Mouse (Mus musculus) heart, postnatal 4 days (tissue): Measurements from ENCODE around the gene Spire2. TPM values are rescaled to one million over a fixed set of nuclear protein-coding genes. Genes with fewer than 3 reads are reported as not detected.

ENCODE experiments used
- DNase-seq: peaks from one replicate; pipeline ENCODE4 v3.0.0; 2021
- total RNA-seq, 2 experiments: library from RNA; stranded (reverse); gene quantifications; 2 replicates each; pipeline ENCODE4 v1.2.3; 2021

The Spire2 gene
- total RNA-seq, 2 experiments from 2014 or later = 0.38 to 0.61 TPM

DNA sequence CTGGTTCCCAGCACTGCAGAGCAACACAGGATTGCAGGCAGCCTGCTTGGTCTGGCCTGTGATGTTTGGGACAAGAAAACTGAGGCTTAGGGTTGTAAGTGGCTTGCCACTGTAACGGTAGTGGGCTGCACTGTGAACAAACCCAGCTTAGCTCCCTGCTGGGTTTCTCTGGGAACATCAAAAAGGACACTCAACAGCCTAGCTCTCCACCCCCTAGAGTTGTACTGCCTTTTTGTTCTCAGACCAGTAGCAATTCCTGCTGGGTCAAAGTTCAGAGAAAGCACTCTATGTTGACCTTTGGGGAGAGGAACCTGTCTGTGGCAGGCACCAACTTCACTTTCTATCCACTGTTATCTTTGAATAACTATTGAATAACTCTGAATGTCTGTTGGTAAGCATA lies 2.0 kb downstream of the Spire2 start:
- DNase-seq = no peak

DNA sequence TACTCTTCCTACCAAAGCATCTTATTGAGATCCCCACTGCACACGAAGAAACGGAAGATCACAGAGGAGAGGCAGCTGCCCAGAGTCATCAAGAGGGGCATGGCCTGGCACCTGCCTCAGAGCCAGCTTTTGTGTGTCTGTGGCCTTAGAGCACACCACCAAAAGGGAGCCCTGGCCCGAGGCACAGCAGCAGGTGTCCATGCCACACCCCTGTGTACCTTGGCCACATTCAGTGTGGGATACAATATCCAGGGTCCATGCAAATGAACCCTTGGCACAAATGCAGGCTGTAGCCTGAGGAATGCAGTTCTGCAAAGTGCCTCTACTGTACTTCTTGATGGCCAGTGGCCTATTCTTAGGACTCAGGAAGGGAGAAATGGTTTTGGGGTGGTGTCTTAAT lies 5.0 kb downstream of the Spire2 start:
- no peak for DNase-seq

DNA sequence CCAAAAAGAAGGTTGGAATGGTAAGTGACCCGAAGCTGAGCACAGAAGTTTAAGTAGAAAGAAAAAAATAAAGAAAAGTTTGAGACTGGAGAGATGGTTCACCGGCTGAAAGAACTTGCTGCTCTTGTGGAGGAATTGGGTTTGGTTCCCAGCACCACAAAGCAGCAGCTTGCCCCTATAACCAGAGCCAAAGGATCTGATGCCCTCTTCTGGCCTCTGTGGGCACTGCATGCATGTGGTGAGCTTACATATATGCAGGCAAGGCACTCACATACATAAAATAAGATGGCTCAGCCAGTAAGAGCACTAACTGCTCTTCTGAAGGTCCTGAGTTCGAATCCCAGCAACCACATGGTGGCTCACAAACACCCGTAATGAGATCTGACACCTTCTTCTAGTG lies 7.6 kb downstream of the Spire2 start:
- DNase-seq = no peak

DNA sequence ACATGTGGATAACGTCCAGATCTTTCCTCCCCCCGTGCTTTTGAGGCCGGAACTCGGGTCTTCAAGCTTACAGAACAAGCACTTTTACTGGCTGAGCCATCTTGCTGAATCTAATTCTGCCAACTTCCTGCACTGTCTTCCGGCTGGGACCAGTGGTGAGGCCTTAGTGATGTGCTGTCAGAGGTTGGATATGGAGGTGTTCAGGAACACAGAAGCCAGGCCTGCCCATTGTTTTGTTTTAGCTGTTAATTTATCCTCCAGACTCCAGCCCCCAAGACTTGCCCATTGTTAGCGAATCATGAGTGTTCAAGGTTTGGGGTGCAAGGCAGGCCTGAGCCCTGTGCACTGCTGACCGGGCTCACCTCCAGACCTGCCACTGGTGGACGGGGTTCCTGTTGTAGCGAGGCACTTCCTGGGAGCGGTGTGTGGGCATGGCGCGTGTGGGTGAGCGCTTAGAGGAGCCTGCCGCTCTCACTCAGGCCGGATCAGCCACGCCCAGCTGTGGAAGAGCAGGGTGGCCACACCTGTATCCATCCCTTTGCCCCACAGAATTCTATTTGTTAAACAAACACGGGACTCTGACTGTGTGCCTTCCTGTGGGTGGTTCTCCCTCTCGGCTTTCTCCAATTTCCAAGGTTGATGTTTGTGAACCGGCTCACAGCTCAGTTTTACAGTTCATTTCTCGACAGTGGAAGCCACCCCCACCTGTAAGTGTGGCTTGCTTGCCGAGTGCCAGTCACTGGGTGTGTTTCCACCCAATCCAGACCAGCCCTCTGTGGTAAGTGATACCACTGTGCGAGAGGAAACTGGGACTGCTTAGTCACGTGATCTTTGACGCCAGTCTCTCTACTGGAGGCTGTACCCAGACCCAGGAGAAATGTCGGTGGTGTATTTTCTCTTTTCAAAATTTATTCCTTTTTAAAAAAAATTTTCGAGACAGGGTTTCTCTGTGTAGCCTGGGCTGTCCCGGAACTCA lies 8.8 kb downstream of the Spire2 start:
- DNase-seq = no peak

DNA sequence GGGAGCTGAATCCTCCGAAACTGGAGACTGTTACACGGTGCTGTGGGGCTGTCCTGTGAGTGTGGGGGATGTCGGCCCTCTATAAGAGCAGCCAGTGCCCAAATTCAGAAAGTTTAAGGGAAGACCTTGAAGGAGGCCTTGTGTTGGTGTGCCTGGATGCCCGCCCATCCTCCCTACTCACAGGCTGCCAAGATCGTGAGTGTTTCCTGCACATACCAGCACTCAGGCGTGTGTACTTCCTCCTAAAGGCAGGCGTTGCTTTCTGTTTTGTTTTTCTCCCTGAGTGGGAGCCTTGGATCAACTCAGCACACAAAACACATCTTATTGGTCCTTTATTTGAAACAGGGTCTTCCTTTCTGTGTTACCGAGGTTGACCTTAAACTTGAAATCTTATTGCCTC lies 9.7 kb downstream of the Spire2 start:
- no peak for DNase-seq

DNA sequence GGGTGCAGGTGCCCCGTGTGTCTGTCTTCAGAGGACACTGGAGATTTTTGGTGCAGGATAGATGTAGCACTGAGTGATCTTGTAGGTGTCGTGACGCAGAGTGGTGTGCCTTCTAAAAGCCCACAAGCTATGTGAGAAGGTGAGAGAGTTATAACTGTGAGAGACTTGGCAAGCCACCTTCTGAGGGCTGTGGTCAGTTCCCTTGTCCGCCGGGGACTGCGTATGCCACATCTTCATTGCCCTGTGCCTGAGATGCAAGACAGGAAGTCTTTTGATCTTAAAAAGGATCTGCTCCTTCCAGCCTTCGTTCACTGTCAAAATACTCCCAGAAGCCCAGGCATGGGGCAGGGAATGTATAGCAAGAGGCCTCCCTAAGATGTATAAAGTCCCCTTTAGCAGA lies 10.4 kb downstream of the Spire2 start:
- no peak for DNase-seq

DNA sequence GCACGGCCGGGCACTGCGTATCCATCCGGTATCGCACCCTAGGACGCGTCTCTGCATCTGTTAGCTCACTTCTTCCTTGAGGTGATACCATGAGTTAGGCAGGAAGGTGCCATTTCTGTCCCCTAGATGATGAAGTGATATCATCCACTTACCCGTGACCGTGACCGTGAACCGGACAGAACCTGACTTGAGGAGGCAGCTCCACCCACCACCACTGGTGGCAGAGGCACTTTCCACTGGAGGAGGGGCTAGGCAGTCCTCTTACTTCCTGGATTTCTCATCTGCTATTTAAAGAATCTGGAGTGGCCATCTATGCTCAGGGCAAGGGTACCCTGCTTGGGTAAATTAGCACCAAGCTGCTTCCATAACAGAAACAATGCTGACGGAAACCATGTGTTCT lies 10.9 kb downstream of the Spire2 start:
- DNase-seq = no peak

DNA sequence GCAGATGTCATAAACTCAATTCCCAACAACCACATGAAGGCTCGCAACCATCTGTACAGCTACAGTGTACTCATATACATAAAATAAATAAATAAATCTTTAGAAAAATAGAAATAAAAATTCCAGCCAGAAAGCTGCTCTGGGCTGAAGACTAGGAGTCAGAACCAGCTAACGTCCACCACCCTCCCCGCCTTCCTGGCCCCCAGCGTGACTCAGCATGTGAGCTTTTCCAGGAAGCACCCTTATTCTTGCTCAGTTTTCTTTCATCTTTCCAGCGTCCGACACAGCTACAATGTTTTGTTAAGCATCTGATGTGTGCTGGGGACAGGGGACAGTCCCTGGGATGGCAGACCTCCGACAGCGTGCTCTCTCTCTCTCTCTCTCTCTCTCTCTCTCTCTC lies 12.6 kb downstream of the Spire2 start:
- DNase-seq = no peak

DNA sequence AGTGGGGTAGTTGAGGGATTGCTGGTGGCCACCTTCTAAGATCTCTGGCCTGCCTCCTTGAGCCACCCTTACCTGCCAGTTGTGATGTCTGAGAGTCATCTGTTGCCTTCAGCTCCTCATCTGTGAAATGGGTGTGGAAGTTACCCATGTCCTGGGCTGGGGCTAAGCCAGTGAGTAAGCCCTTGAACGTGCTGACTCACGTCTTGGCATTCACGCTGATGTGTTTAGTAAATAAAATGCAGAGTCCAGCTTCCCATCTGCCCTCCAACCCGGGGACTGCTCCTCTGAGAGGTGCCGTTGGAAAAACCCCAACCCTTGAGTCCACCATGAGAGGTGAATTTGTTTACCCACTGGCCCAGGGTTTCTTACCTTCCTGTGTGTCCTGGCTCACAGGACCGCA lies 13.3 kb downstream of the Spire2 start:
- DNase-seq = no peak

DNA sequence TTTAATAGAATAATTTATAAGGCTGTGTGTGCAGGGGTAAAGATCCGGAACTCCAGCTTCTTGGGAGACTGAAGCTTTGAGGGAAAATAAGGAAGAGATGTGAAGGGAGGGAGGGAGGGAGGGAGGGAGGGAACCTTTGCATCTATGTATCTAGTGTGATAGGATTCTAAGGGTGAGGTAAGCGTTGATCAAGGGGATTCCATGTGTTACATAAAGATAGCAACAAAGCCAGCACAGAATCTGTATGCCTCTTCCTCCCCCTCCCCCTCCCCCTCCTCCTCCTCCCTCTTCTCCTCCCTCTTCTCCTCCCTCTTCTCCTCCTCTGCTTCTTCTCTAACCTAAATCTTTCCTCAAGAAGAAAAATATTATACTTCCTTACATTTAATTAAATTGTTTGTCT lies 14.8 kb downstream of the Spire2 start:
- DNase-seq = no peak

DNA sequence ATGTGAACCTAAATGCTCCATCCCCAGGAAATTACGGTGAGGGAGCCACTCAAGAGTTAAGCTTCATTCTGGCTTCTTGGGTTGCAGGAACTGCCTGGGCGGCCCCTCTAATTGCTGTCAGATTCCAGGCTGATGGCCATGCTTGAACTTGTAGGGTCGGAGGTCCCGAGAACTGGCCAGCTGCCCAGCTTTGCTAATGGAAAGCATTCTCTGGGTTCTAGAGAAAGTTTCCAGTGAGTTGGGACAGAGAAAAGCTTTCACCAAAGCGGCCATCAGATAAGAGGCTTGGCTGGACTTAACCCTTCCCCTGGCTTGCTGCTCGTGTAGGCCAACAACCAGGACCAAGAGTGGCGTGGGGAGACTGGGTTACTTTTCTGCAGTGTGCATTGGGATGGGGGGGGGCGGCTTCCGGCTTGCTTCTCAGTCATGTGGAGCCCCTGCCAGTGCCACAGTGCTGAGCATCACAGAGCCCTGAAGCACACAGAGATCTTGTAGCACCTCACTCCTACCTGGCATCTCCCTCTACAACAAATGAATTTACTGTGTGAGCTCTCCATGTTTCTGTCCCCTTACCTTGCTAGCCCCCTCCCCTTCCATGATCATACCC lies 15.8 kb downstream of the Spire2 start:
- peak; percentile 87 for DNase-seq

DNA sequence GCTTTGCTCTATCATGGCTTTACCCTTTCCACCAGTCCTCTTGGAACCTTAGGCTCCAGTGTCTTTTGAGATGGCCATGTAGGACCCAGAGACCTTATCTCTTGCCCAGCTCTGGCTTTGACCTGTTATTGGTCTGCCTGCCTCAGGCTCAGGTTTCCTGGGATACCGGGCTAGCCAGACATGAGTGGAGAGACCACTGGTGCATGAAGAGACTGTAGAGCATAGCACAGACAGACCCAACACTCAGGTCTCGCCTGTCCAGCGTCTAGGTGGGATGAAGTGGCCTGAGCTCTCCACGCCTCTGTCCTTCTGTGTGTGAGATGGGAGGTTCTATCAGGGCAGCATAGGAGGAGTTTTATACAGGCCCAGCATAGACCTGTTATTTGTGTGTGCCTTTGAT lies 16.6 kb downstream of the Spire2 start:
- DNase-seq = no peak

DNA sequence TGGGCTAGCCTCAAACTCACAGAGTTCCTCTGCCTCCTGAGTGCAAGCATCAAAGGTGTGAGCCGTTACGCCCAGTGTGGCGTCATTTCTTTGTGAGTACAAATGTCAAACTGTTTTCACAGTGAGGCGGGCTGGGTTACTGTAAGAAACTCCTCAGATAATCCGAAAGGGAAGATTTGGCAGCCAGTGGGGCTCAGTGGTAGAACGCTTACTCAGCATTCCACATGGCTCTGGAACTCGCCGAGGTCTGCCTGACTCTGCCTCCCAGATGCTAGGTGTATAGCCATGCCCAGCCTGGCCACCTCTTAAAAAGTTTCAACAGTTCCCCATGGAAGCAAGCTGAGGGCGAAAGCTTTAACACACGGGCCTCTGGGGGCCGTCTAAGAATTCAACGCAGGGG lies 19.6 kb downstream of the Spire2 start:
- DNase-seq = no peak

DNA sequence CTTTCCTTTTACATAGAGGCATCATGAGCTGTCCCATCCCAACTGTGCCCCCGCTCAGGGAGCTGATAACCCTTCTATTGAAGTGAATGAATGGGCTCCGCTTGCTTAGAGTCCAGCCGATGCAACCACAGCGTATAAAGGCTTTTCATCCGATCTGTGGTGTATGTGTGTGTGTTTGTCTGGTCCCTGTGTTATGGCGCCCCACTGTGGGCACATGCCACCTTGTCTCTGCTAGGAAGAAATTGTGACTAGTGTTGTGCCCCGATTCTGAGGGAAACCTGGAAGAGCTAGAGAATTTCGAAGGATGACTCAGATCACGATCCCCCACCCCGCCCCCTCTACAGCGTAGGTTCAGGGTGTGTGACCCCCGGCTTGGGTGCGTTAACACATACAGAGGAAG lies 20.3 kb downstream of the Spire2 start:
- peak; percentile 66 for DNase-seq

DNA sequence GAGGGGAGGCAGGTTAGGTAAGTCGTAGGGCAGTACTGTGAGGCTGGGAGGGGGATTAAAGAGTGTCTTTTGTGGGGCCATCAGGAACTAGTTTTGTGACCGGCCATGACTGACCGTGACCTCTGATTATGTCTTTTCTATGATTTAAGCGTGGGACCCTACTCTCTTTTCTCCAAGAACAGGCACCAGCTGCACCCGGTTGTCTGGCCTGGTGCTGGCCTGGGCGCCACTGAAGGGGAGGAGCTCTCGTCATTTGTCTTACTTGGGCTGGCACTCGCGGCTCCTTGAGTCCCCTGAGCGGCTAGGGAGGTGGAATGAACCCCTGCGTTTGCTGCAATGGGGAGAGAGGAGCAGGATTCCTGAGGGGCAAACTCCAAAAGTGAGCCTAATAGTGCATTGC lies 20.7 kb downstream of the Spire2 start:
- no peak for DNase-seq

DNA sequence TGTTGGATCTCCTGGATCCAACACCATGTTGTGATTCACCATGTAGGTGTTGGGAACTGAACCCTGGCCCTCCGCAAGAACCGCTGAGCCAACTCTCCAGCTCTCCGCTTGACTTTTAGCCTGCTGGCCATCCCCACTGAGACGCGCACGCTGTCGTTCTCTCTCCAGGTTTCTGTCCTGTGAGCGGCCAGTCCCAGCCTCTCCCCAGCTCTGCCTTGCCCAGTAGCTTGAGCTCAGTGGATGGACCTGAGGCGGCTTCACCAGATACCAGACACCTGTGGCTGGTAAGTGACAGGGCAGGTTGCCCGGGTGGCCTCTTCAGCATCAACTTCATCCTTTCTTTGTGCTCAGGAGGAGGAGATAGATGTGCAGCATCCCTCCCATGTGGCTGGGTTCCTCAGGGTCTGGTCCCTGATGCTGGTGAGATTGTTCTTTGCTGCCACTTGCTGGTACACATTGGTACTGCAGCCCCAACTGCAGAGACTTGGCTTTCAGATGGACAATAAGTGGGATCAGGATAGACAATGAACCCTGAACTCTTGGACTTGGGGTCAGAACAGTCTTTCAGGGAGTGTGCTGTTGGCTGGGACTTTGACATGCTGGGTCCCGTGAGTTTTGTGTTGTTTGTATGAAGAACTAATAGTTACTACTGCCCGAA lies 28.7 kb downstream of the Spire2 start:
- DNase-seq = peak; percentile 85

DNA sequence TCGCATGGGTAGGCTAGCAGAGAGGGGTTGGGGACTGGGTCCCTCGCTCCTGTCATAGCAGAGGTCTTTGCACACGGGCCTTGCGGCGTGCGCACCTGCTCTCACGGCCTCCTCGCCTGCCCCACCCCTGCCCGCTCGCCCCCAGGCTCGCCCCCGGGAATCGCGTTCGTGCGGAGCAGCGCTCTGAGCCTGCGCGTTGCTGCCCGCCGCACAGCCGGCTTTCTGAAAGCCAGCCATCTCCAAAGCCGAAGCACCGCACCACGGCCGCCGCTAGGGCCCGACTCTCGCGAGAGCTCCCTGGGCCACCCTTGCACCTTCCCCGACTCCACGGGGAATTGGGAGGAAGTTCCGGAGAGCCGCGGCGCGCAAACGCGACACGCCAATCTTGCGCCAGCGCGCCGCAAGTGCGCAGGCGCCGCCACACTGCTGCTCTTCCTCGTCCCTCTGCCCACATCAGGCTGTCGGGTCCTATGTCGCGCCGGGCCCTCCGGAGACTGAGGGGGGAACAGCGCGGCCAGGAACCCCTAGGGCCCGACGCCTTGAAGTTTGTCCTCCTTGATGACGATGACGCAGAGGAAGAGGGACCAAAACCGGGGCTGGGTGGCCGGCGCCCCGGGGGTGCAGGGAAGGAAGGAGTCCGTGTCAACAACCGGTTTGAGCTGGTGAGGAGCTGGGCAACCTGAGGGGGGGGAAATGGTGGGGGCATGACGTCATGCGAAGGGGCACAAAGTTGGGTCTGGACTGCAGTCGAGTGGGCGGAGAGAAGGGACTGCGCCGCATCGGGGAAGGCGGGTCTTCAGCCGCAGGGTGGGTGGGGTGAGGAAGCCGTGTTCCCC lies 41.1 kb downstream of the Spire2 start, which contains the start of gene Tcf25:
Gene Tcf25, plus strand, starts transcription at position 351 of the 836 bp plus-strand sequence.
- peak; percentile 97 for DNase-seq

DNA sequence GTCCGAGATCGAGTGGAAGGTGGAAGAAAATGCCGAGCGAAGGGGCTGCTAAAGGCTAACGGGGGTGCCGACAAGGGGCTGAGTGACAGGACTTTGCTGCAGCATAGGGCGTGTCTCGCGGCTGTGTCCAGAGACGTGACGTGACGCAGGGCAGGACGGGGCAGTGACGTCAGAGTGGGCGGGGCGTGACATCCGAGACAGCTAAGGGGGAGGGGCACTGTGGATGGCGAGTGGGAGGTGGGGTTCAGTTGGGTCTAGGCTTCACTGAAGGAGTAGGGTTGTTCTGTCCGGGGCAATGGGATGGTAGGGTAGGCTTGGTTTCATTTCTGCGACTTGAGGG lies 41.7 kb downstream of the Spire2 start:
- DNase-seq = peak; percentile 98

DNA sequence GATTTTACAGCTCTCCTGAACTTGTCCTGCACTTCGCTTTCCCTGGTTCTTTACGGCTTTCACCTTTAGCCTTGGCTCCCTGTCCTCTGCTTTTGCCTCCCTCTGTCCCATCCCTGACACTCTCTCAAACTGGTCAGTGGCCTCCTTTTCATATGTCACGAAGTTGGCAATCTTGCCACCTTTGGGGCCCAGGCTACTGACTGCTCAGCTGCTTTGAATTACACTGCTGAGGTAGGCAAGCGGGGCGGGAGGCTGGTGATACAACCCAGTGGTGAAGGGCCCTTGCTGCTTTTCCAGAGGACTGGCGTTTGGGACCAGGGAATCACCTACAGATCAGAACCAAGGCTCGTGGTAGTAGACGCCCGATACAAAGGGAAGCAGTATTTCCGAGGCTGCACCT lies 43.2 kb downstream of the Spire2 start:
- DNase-seq = no peak

DNA sequence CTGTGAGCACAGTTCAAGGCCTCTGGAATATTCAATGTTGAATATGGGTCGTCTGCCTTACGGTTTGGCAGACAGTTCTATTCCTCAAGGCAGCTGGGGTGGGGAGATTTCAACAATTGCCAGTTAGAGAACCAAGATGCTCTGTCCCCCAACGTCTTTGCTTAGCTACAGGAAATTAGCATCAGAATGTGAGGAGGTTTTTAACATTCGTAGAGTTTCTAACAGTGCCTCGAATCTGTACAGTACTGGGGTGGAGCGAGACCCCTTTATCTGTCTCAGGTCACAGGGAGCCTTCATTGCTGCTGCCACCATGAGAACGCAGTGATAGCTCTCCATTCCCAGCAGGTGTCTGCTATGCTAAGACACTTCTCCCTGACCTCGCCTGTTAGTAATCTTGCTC lies 43.6 kb downstream of the Spire2 start:
- no peak for DNase-seq

DNA sequence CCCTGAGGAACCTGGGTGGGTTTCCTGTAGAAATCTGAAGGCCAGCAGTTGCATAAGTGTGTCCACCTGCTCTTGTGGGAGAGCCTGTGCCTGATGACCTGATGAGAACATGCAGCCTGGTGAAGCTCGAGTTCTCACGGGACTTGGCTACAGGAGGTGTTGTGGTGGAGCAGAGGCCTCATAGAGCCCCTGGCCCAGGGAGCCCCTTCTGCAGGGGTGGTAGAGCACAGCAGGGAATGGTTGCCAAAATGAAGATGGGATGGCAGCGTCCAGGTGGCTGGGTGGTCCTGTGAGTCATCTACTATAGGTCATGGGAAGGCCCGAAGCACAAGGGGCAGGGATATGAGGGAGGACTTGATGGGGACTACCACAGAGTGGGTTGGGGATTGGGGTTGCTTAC lies 49.2 kb downstream of the Spire2 start:
- DNase-seq = no peak

DNA sequence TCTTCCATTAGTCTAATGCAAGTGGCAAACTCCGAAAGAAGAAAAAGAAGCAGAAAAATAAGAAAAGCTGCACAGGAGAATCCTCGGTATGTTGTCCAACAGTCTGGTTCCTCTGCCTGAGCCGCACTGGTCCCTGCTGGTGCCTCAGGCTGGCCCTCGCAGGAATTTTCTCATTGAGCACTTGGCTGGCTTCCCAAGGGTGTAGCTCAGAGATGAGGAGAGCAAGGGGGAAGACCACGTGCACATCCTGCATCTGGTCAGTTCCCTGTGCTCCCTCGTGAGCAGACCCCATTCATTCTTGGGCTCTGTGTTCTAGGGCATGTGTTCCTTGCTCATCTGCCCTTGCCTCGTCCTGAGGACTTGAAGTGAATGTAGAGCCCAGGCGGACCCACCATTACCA lies 50.0 kb downstream of the Spire2 start:
- peak; percentile 36 for DNase-seq
